Mouse (Mus musculus): ENCODE results near the gene Samd4b. TPM values are rescaled to one million over a fixed set of nuclear protein-coding genes. Genes with fewer than 3 reads are reported as not detected.
A peak's percentile ranks its signal among the peaks of the same experiment; 100 is the strongest.

The Samd4b gene
- polyA plus RNA-seq, 1 experiment, result 83.9 TPM

GRCm38 (mm10) chr7:28386462-28386861 lies 211.5 kb downstream of the Samd4b start:
- peak; percentile 96 for TF ChIP-seq CTCF (IDR thresholded peaks at IDR 0.05; ENCODE audit: borderline replicate concordance, extremely low read depth, insufficient read depth, insufficient read length)
- no peak for TF ChIP-seq POLR2A (IDR thresholded peaks at IDR 0.05; ENCODE audit: borderline replicate concordance, extremely low read depth, insufficient read depth, insufficient read length, poor library complexity, severe bottlenecking)
- DNase-seq (ENCODE audit: low read depth), result peak; percentile 87

- no peak for TF ChIP-seq CTCF (IDR thresholded peaks at IDR 0.05; ENCODE audit: borderline replicate concordance, extremely low read depth, insufficient read depth, insufficient read length)
- no peak for TF ChIP-seq POLR2A (IDR thresholded peaks at IDR 0.05; ENCODE audit: borderline replicate concordance, extremely low read depth, insufficient read depth, insufficient read length, poor library complexity, severe bottlenecking)
- DNase-seq (ENCODE audit: low read depth), result no peak
Measured at GRCm38 (mm10) chr7:28386007-28386406, 211.9 kb downstream of the Samd4b start.

GRCm38 (mm10) chr7:28385196-28385595 lies 212.7 kb downstream of the Samd4b start:
- DNase-seq (ENCODE audit: low read depth), result no peak
- TF ChIP-seq POLR2A (IDR thresholded peaks at IDR 0.05; ENCODE audit: borderline replicate concordance, extremely low read depth, insufficient read depth, insufficient read length, poor library complexity, severe bottlenecking) (no peak), CTCF (IDR thresholded peaks at IDR 0.05; ENCODE audit: borderline replicate concordance, extremely low read depth, insufficient read depth, insufficient read length) (no peak)

GRCm38 (mm10) chr7:28384162-28384561 lies 213.8 kb downstream of the Samd4b start:
- DNase-seq (ENCODE audit: low read depth), result no peak
- TF ChIP-seq POLR2A (IDR thresholded peaks at IDR 0.05; ENCODE audit: borderline replicate concordance, extremely low read depth, insufficient read depth, insufficient read length, poor library complexity, severe bottlenecking), result no peak
- TF ChIP-seq CTCF (IDR thresholded peaks at IDR 0.05; ENCODE audit: borderline replicate concordance, extremely low read depth, insufficient read depth, insufficient read length), result no peak

- TF ChIP-seq CTCF (IDR thresholded peaks at IDR 0.05; ENCODE audit: borderline replicate concordance, extremely low read depth, insufficient read depth, insufficient read length), result no peak
- no peak for TF ChIP-seq POLR2A (IDR thresholded peaks at IDR 0.05; ENCODE audit: borderline replicate concordance, extremely low read depth, insufficient read depth, insufficient read length, poor library complexity, severe bottlenecking)
- no peak for DNase-seq (ENCODE audit: low read depth)
Measured at GRCm38 (mm10) chr7:28383606-28384005, 214.3 kb downstream of the Samd4b start.

GRCm38 (mm10) chr7:28382981-28383396 lies 215.0 kb downstream of the Samd4b start:
- TF ChIP-seq CTCF (IDR thresholded peaks at IDR 0.05; ENCODE audit: borderline replicate concordance, extremely low read depth, insufficient read depth, insufficient read length) (no peak), POLR2A (IDR thresholded peaks at IDR 0.05; ENCODE audit: borderline replicate concordance, extremely low read depth, insufficient read depth, insufficient read length, poor library complexity, severe bottlenecking) (no peak)
- no peak for DNase-seq (ENCODE audit: low read depth)

- DNase-seq (ENCODE audit: low read depth), result no peak
- no peak for TF ChIP-seq CTCF (IDR thresholded peaks at IDR 0.05; ENCODE audit: borderline replicate concordance, extremely low read depth, insufficient read depth, insufficient read length)
- no peak for TF ChIP-seq POLR2A (IDR thresholded peaks at IDR 0.05; ENCODE audit: borderline replicate concordance, extremely low read depth, insufficient read depth, insufficient read length, poor library complexity, severe bottlenecking)
Measured at GRCm38 (mm10) chr7:28382347-28382951, 215.5 kb downstream of the Samd4b start.

GRCm38 (mm10) chr7:28381938-28382337 lies 216.0 kb downstream of the Samd4b start:
- TF ChIP-seq POLR2A (IDR thresholded peaks at IDR 0.05; ENCODE audit: borderline replicate concordance, extremely low read depth, insufficient read depth, insufficient read length, poor library complexity, severe bottlenecking) (no peak), CTCF (IDR thresholded peaks at IDR 0.05; ENCODE audit: borderline replicate concordance, extremely low read depth, insufficient read depth, insufficient read length) (no peak)
- DNase-seq (ENCODE audit: low read depth), result peak; percentile 66

- DNase-seq (ENCODE audit: low read depth), result peak; percentile 46
Measured at GRCm38 (mm10) chr7:28381017-28381790, 216.7 kb downstream of the Samd4b start.

GRCm38 (mm10) chr7:28380237-28381016 lies 217.5 kb downstream of the Samd4b start, which contains the start of gene Zfp36:
Gene Zfp36, minus strand, starts transcription at chr7:28380253.
- TF ChIP-seq POLR2A (IDR thresholded peaks at IDR 0.05; ENCODE audit: borderline replicate concordance, extremely low read depth, insufficient read depth, insufficient read length, poor library complexity, severe bottlenecking), result no peak
- TF ChIP-seq CTCF (IDR thresholded peaks at IDR 0.05; ENCODE audit: borderline replicate concordance, extremely low read depth, insufficient read depth, insufficient read length), result no peak
- DNase-seq (ENCODE audit: low read depth), result no peak

More at GRCm38 (mm10) chr7:28381017-28381790, 216.7 kb downstream of the Samd4b start:
- TF ChIP-seq CTCF (IDR thresholded peaks at IDR 0.05; ENCODE audit: borderline replicate concordance, extremely low read depth, insufficient read depth, insufficient read length) (no peak), POLR2A (IDR thresholded peaks at IDR 0.05; ENCODE audit: borderline replicate concordance, extremely low read depth, insufficient read depth, insufficient read length, poor library complexity, severe bottlenecking) (no peak)

All from brain, embryonic 14.5 days (tissue).